Mouse (Mus musculus) layer of hippocampus, adult 9-11 months (tissue): Measurements from ENCODE around the gene Det1.

Source experiments
- DNase-seq: peaks from one replicate; pipeline ENCODE4 v3.0.0; 2022

Det1 gene

GRCm38 (mm10) chr7:78778741-78779140, 68.3 kb downstream of the Det1 start:
- no peak for DNase-seq
